Mouse (Mus musculus) embryo, embryonic 10 days (tissue): ENCODE data around the gene Gpatch2l.

Experiments used
- DNase-seq: peaks from one replicate; pipeline ENCODE4 v3.0.0-alpha.2; 2015; ENCODE audit warnings: low spot score

The Gpatch2l gene

DNA sequence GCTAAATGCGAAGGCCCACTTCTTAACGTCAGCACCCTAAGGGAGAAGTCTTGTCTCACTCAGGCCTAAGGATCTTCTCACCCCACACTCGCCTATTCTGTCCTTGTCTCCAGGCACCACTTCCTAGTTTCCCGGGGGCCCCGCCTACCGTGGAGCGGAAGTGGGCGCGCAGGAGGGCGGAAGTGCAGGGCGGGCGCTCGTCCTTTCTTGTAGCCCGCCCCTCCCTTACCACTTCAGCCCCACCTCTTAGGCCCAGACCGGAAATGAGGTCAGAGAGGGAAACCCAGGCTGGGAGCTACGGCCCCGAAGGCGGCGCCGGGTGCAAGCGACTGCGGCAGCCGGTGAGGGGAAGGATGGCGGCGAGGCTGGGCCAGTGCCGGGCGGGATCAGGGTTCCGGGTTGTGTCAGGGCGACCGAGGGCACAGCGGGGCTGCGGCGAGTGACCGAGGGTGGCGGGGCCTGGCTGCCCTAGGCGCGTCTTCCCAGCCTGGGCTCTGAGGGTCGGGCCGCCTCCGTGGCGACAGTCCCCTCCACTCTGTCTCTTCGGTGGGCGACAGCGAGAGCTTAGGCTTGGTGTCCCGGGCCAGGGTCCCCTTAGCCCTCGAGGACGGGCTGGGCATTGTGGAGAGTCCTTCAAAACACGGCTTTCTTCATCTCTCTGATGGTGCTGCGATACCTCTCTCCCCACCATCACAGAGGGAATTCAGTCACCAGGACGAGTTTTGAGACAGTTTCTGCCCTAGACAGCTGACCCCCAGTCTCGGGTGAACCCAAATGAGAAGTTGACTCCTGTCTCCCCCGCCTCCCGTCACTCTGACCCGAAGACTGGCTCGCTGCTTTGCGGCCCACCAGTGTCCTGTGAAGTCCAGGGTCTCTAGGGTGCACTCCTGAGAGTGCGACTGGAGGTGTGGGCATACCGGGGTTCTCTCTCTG lies at the start of gene Gpatch2l:
Gene Gpatch2l, plus strand, starts transcription at position 255 of the 933 bp plus-strand sequence.
- peak; percentile 97 for DNase-seq

DNA sequence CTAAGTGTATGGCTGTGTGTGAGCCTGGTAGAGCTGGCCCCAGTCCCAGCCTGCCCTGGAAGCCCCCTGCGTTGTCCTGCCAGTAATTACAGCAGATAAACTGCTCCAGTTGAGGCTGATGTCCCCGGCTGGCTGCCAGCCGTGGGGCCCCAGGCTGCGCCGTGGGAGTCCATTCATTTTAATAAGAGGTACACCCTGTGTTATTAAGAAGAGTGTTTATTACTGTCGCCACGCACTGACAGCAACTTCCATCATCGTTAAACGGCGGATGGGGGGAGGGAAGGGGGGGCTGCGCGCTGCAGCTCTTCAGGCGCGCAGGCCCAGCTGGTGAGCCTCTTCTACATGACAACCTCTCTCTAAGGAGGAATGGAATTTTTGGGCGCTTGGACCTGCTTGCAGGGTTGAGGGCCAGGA lies 49.6 kb upstream of the Gpatch2l start:
- DNase-seq: no peak

DNA sequence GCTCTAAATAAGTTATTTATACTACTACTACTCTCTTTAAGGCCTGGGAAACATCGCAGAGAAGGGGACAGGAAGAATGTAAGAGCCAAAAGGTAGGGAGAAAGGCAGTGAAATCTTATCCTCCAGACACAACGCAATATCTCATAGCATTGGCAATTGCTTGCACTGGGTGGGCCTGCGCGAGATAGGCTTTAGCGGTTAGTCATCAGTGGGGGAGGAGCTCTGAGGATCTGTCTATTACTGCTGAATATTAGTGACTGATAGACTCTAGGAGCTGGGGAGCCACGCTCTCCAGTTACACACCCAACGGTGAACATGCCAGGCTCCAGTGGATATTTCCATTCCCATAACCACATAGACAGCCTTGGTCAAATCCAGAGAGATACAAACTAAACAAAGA lies 44.7 kb upstream of the Gpatch2l start:
- DNase-seq: no peak

DNA sequence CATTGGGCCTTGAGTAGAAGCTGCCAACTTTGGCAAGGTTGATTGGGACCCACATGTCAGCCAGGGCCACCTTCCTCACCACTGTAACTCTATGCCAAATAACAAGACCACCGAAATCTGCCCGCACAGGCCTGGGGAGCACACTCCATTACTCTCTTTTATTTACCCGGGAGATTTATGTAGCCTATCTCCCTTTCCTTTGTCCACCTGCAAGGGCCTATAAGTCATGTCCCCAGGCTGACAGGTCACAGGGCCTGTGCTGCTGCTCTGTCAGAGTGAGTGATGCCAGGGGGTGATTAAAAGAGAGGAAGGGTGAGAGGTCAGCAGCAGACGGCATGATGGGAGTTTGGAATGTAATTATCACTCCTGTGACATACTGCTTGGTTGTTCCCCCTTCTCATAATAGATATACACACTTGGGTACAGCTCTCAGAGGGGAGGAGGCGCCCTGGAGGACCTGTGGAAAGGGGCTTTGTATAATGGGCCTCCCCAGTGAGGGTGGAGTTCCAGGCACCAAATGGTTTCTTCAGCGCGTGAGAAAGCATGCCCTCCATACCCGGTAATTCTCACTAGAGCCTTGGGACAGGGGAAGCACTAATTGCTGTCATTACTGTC lies 38.1 kb upstream of the Gpatch2l start:
- peak; percentile 61 for DNase-seq

DNA sequence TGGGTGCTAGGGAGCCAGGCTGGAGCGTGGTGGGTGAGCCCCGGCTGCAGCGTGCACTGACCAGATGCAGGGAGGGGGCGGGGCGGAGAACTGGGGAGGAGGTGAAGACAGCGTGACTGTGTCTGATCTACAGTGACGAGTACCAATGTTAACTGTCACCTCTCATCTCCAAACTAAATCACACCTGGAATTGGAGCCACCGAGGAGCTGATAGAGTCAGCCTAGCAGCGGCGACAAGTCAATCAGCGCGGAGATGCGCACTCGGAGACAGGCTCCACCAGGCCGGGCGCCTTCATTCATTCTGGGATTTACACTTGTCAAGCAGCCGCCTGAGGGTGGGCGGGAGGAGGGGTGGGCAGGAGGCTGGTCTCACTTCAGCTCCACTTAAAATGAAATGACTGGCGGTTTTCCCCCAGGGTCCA lies 30.5 kb upstream of the Gpatch2l start:
- DNase-seq: peak; percentile 11

DNA sequence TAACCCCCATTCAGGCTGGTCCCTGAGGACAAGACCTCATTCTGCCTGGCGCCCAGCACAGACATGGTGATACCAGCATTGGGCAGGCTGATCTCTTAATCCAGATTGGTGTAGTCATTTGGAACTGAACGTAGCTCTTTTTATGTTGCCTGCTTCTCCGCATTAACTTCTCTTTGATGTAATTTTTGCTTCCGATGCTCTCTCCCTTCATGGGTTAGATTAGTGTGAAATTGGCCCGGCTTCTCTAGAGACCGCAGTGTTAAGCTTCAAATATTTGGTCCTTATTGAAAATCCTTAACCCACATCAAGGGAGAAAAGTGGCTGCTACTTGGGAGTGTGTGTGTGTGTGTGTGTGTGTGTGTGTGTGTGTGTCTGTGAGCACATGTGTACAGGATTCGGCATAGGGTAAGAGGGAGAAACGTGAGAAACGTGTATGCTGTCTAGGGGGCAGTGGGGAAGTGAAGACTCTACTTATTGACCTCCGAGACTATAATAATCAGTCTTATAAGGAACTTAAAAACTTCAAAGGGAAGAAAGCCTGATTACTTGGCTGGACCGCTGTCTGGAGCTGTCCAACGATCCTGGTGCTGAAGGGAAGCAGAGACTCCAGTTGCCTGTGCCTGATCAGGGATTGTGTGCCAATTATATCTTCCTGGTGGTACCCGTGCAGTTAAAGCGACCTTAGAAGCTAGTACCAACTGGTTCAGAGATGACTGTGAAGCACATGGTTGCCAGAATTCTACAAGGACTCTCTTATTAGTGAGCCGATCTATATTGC lies 28.8 kb upstream of the Gpatch2l start:
- DNase-seq: peak; percentile 92

GRCm38 (mm10) chr12:86214201-86214600 lies 27.5 kb upstream of the Gpatch2l start:
- DNase-seq: no peak

GRCm38 (mm10) chr12:86216687-86217421 lies 24.8 kb upstream of the Gpatch2l start:
- peak; percentile 91 for DNase-seq

GRCm38 (mm10) chr12:86220200-86221021 lies 21.2 kb upstream of the Gpatch2l start:
- peak; percentile 42 for DNase-seq

DNA sequence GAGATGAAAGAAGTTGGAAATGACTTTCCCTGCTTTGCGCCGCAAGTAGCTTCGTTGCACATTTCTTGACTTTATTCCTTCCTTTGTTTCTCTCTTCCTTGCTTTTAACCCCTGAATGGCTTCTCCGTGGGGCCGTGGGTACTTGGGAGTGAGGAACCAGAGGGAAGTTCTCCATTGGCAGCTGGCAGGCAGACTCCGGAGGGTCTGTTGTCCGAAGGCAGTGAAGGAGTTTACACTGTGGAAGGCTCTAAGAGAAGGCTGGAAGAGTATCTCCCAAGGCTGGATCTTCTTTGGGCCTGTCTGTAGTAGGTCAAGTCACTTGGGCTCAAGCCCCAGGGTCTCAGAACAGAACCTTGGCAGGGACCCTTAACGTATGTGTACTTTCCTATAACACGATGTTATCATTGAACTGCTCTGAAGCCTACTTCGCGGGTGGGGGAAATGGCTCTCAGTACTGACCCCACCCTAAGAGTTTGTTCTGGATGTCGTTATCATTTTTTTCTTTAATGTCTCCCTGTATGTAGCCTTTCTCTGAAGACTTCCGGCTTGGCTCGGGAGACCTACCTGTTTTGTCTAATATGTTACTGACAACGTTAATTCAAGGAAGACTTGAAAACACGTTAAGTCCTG lies 20.5 kb upstream of the Gpatch2l start:
- peak; percentile 9 for DNase-seq

DNA sequence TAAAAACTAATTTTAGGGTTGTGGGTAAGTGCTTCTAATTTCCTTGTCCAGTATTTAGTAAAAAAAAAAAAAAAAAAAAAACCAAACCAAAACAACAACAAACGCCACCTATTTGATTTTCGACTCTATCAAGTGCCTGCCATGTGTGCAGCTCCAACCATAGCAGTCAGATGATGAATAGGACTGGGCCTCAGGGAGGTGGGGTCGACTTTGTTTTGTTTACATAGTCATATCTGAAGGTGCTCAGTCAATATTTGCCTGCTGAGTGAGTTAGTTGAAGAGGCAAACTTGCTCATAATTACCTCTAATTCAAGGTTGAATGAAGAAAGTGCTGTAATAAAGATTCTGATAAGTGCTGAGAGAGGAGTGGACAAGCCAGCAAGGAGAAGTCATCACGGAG lies 7.4 kb upstream of the Gpatch2l start:
- DNase-seq: no peak

GRCm38 (mm10) chr12:86238736-86239135 lies 2.9 kb upstream of the Gpatch2l start:
- no peak for DNase-seq

GRCm38 (mm10) chr12:86242563-86242962 lies 905 bp downstream of the Gpatch2l start:
- no peak for DNase-seq

DNA sequence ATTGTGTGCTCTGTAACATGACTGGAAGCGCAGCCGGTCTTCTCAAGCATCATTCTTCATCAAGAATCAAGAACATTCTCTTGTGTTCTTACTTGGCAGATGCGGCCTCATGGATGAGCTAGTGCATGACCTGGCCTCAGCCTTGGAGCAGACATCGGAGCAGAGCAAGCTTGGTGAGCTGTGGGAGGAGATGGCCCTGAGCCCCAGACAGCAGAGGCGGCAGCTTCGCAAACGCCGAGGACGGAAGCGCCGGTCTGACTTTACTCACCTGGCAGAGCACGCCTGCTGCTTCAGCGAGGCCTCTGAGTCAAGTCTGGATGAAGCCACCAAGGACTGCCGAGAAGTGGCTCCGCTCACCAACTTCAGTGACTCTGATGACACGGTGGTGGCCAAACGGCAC lies 2.3 kb downstream of the Gpatch2l start:
- no peak for DNase-seq

DNA sequence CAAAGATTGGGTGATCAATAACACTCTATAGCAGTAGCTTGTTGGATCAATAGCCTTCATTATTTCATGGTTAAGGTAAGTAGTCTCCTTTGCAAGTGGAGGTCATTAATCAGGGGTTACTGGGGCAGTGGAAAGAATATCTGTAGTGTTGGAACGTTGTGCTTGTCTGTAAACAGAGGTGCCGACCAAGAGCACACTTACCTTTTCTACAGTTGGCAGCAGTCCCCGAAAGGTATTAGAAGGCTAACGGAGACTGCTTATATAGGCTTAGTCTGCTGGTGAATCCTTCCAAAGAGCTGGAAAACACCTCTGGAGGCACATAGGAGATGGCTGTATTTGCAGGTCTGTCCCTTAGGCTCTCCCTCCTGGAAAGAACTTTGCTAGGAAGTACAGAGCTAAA lies 8.5 kb downstream of the Gpatch2l start:
- no peak for DNase-seq

- no peak for DNase-seq
Measured at GRCm38 (mm10) chr12:86254910-86255309, 13.3 kb downstream of the Gpatch2l start.

DNA sequence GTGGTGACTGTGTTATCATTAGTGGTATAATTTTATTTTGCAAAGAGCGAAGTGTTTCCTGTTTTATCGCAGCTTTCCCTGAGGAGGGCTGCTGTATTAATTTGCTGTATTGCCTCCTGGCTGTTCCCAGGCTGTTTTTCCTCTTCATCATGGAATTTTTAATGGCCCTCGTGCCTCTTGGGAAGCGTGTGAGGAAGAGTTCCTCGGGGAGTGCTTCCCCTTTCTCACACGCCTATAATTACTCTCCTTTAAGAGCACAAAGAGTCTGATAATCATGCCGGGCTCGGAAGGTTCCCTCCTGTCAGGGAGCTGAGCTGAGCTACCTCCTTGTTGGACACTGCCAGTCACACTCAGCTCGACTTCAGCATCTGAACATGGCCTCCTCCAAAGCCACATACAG lies 30.0 kb downstream of the Gpatch2l start:
- no peak for DNase-seq

DNA sequence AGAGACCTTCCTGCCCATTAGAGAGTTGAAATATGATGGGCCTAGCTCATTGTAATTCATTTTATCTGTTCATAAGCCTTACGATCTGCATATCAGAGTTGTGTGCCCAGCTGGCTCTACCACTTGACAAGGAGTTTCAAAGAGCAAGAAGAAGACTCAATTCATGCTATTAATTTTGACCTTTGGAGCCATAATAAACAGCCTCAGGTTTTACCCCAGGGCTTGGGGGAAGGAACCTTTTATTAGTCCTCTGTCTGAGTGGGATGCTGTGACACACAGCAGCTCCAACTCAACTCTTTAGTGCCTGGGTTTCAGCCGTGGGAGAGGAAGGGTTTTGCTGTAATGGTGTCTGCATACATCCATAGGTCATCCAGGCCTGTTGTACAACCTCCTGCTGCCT lies 32.6 kb downstream of the Gpatch2l start:
- DNase-seq: no peak

GRCm38 (mm10) chr12:86275731-86276130 lies 34.1 kb downstream of the Gpatch2l start:
- no peak for DNase-seq

- no peak for DNase-seq
Measured at GRCm38 (mm10) chr12:86276463-86276862, 34.8 kb downstream of the Gpatch2l start.
